Mouse (Mus musculus) E14TG2a.4 (cell line): Measurements from ENCODE around the gene Dnah2.

Source experiments
- CTCF ChIP-seq: conservative IDR thresholded peaks from 2 replicates; pipeline ENCODE4 v1.5.1; 2014; ENCODE audit warnings: low read length
- NANOG ChIP-seq: IDR thresholded peaks from 2 replicates; pipeline ENCODE4 v1.6.1; 2014; ENCODE audit warnings: borderline replicate concordance, low read length, mixed read lengths

GRCm38 (mm10) chr11:69527098-69528030 lies 21.5 kb downstream of the Dnah2 start:
- TF ChIP-seq CTCF (no peak), NANOG (no peak)
